Mouse (Mus musculus) stomach, postnatal 0 days (tissue): ENCODE measurements around the gene Gm12184. TPM values are rescaled to one million over a fixed set of nuclear protein-coding genes. Genes with fewer than 3 reads are reported as not detected.

Experiments used
- ATAC-seq: fragments of 200-750 bp; cut with Nextera tagmentation; 2 replicates; pipeline ENCODE4 v1.8.0; 2017; ENCODE audit not compliant: low FRiP score, low TSS enrichment
- DNase-seq: peaks from one replicate; pipeline ENCODE4 v3.0.0-alpha.2; 2016; ENCODE audit warnings: low spot score
- H3K27ac ChIP-seq: fragments of 300-500 bp; sonication (generic); replicated peaks from 2 replicates; pipeline ENCODE4 v1.5.1; 2014; ENCODE audit warnings: mild to moderate bottlenecking, control low read depth
- H3K27me3 ChIP-seq: fragments of 300-500 bp; sonication (generic); 2 replicates; pipeline ENCODE4 v1.6.1; 2014; ENCODE audit warnings: low read length; ENCODE audit not compliant: control insufficient read depth, insufficient read depth
- H3K36me3 ChIP-seq: fragments of 300-500 bp; sonication (generic); 2 replicates; pipeline ENCODE4 v1.6.1; 2014; ENCODE audit warnings: low read length, mixed read lengths; ENCODE audit not compliant: control insufficient read depth, insufficient read depth
- H3K4me1 ChIP-seq: fragments of 300-500 bp; sonication (generic); replicated peaks from 2 replicates; pipeline ENCODE4 v1.6.1; 2014; ENCODE audit warnings: antibody characterized with exemption; ENCODE audit not compliant: control insufficient read depth, insufficient read depth
- H3K4me2 ChIP-seq: fragments of 300-500 bp; sonication (generic); replicated peaks from 2 replicates; pipeline ENCODE4 v1.6.1; 2014; ENCODE audit warnings: low read depth, mild to moderate bottlenecking, control low read depth, moderate library complexity
- H3K4me3 ChIP-seq: fragments of 300-500 bp; sonication (generic); 2 replicates; pipeline ENCODE4 v1.5.1; 2014; ENCODE audit warnings: low read depth, low read length, control low read depth
- H3K9ac ChIP-seq: fragments of 300-500 bp; sonication (generic); 2 replicates; pipeline ENCODE4 v1.6.1; 2014; ENCODE audit warnings: mild to moderate bottlenecking, low read length, control low read depth, mixed read lengths
- H3K9me3 ChIP-seq: fragments of 300-500 bp; sonication (generic); 2 replicates; pipeline ENCODE4 v1.6.1; 2016; ENCODE audit warnings: low read length; ENCODE audit not compliant: control insufficient read depth
- CTCF ChIP-seq: IDR thresholded peaks from 2 replicates; pipeline ENCODE4 v1.5.1; 2016; ENCODE audit warnings: antibody characterized with exemption, low read depth, mild to moderate bottlenecking, moderate library complexity
- EP300 ChIP-seq: optimal IDR thresholded peaks from 2 replicates; pipeline ENCODE3; 2016; ENCODE audit warnings: antibody characterized with exemption
- WGBS: fragments of 180-500 bp; shearing (Covaris S2); extraction: QIAGEN DNeasy Blood & Tissue Kit; methylation state at CpG from one replicate; pipeline ENCODE4 v1.1.7; 2014; 5-methylcytosine and 5-hydroxymethylcytosine counted together
- polyA plus RNA-seq: library from polyadenylated mRNA; unstranded; fragments of >200 nt; fragmentation: Nextera tagmentation; extraction: Ambion mirVana; gene quantifications from 2 replicates; pipeline ENCODE4 v1.2.1, GENCODE M21; 2015

Gm12184 gene
- polyA plus RNA-seq, 1 experiment from 2014 or later: 5.0 TPM

GRCm38 (mm10) chr11:48838181-48838797 lies 11.8 kb upstream of the Gm12184 start:
- Histone ChIP-seq H3K4me1 (0 out of 2 replicates have a peak, but pooled peaks cover 6% of the 10 kb centered on the region), H3K9me3 (no peaks in the 10 kb centered on the region), H3K27ac (peak overlapping the region; percentile 87), H3K36me3 (no peaks in the 10 kb centered on the region), H3K4me2 (peak overlapping the region; percentile 91), H3K4me3 (peak overlapping the region; percentile 81), H3K9ac (peak overlapping the region; percentile 77), H3K27me3 (no peaks in the 10 kb centered on the region)
- DNase-seq: peak; percentile 46
- TF ChIP-seq EP300 (no peak), CTCF (no peak)
- under 1% methylated on average over 16 of the region's 16 CpGs for WGBS
- ATAC-seq: 0 out of 2 replicates have a peak, but pooled peaks have one; percentile 22

- H3K4me2 ChIP-seq: peak overlapping the region; percentile 91
- H3K27ac ChIP-seq: peak overlapping the region; percentile 87
- no peaks in the 10 kb centered on the region for H3K9me3 ChIP-seq
- no peaks in the 10 kb centered on the region for H3K36me3 ChIP-seq
- no peak for TF ChIP-seq CTCF
- no peak for TF ChIP-seq EP300
- peak overlapping the region; percentile 81 for H3K4me3 ChIP-seq
- peak overlapping the region; percentile 77 for H3K9ac ChIP-seq
- ATAC-seq: peak; percentile 47
- H3K27me3 ChIP-seq: no peaks in the 10 kb centered on the region
- DNase-seq: peak; percentile 66
- H3K4me1 ChIP-seq: 0 out of 2 replicates have a peak, but pooled peaks cover 6% of the 10 kb centered on the region
- under 1% methylated on average over 71 of the region's 77 CpGs for WGBS
These were observed 11.1 kb upstream of the Gm12184 start for GRCm38 (mm10) chr11:48837310-48838180.

GRCm38 (mm10) chr11:48836990-48837309 lies 10.5 kb upstream of the Gm12184 start:
- TF ChIP-seq EP300 (no peak), CTCF (no peak)
- 0 out of 2 replicates have a peak, but pooled peaks cover 6% of the 10 kb centered on the region for H3K4me1 ChIP-seq
- peak overlapping the region; percentile 91 for H3K4me2 ChIP-seq
- ATAC-seq (peak; percentile 13), DNase-seq (no peak)
- no peaks in the 10 kb centered on the region for H3K9me3 ChIP-seq
- H3K27me3 ChIP-seq: no peaks in the 10 kb centered on the region
- H3K4me3 ChIP-seq: peak overlapping the region; percentile 81
- H3K9ac ChIP-seq: peak overlapping the region; percentile 77
- peak overlapping the region; percentile 87 for H3K27ac ChIP-seq
- no peaks in the 10 kb centered on the region for H3K36me3 ChIP-seq
- WGBS: 19% methylated on average over 11 of the region's 11 CpGs

GRCm38 (mm10) chr11:48835923-48836322 lies 9.5 kb upstream of the Gm12184 start:
- ATAC-seq (no peak), DNase-seq (no peak)
- Histone ChIP-seq H3K9me3 (no peaks in the 10 kb centered on the region), H3K4me2 (no peak overlapping the region), H3K9ac (no peak overlapping the region), H3K27me3 (no peaks in the 10 kb centered on the region), H3K27ac (no peak overlapping the region), H3K4me3 (no peak overlapping the region), H3K4me1 (0 out of 2 replicates have a peak, but pooled peaks cover 6% of the 10 kb centered on the region), H3K36me3 (no peaks in the 10 kb centered on the region)
- TF ChIP-seq EP300 (no peak), CTCF (no peak)
- WGBS: 70% methylated on average over 6 of the region's 6 CpGs

GRCm38 (mm10) chr11:48833731-48834639 lies 7.5 kb upstream of the Gm12184 start:
- peak overlapping the region; percentile 73 for H3K27ac ChIP-seq
- peak overlapping the region; percentile 62 for H3K4me3 ChIP-seq
- H3K9ac ChIP-seq: peak overlapping the region; percentile 62
- 0 out of 2 replicates have a peak, but pooled peaks cover 6% of the 10 kb centered on the region for H3K4me1 ChIP-seq
- peak; percentile 90 for DNase-seq
- TF ChIP-seq EP300 (no peak), CTCF (no peak)
- WGBS: under 1% methylated on average over 30 of the region's 30 CpGs
- peak overlapping the region; percentile 67 for H3K4me2 ChIP-seq
- peak; percentile 87 for ATAC-seq
- no peaks in the 10 kb centered on the region for H3K36me3 ChIP-seq
- no peaks in the 10 kb centered on the region for H3K9me3 ChIP-seq
- H3K27me3 ChIP-seq: no peaks in the 10 kb centered on the region
